Mouse (Mus musculus) forebrain, embryonic 12.5 days (tissue): ENCODE data around the gene Anxa5. TPM values are rescaled to one million over a fixed set of nuclear protein-coding genes. Genes with fewer than 3 reads are reported as not detected.

Source experiments
- ATAC-seq: fragments of 200-750 bp; cut with Nextera tagmentation; 2 replicates; pipeline ENCODE4 v1.8.0; 2017; ENCODE audit warnings: moderate TSS enrichment; ENCODE audit not compliant: low FRiP score
- H3K27ac ChIP-seq: fragments of 300-500 bp; sonication (generic); 2 replicates; pipeline ENCODE4 v1.5.1; 2016; ENCODE audit warnings: mild to moderate bottlenecking
- H3K27me3 ChIP-seq: fragments of 300-500 bp; sonication (generic); 2 replicates; pipeline ENCODE4 v1.6.1; 2016; ENCODE audit warnings: mild to moderate bottlenecking
- H3K36me3 ChIP-seq: fragments of 300-500 bp; sonication (generic); replicated peaks from 2 replicates; pipeline ENCODE4 v1.6.1; 2016; ENCODE audit warnings: mild to moderate bottlenecking
- H3K4me1 ChIP-seq: fragments of 300-500 bp; sonication (generic); 2 replicates; pipeline ENCODE4 v1.6.1; 2016
- H3K4me2 ChIP-seq: fragments of 300-500 bp; sonication (generic); 2 replicates; pipeline ENCODE4 v1.6.1; 2016; ENCODE audit warnings: mild to moderate bottlenecking, moderate library complexity
- H3K4me3 ChIP-seq: fragments of 300-500 bp; sonication (generic); replicated peaks from 2 replicates; pipeline ENCODE4 v1.5.1; 2016; ENCODE audit warnings: mild to moderate bottlenecking
- H3K9ac ChIP-seq: fragments of 300-500 bp; sonication (generic); 2 replicates; pipeline ENCODE4 v1.6.1; 2016; ENCODE audit warnings: mild to moderate bottlenecking
- H3K9me3 ChIP-seq: fragments of 300-500 bp; sonication (generic); 2 replicates; pipeline ENCODE4 v1.6.1; 2016
- WGBS: fragments of 180-500 bp; shearing (Covaris S2); methylation state at CpG from one replicate; pipeline ENCODE4 v1.1.7; 2016; 5-methylcytosine and 5-hydroxymethylcytosine counted together
- polyA plus RNA-seq: library from polyadenylated mRNA; unstranded; fragments of >200 nt; fragmentation: Nextera tagmentation; extraction: Ambion mirVana; gene quantifications from 2 replicates; pipeline ENCODE4 v1.2.1, GENCODE M21; 2016

The Anxa5 gene
- polyA plus RNA-seq, 1 experiment from 2014 or later, result 75.3 TPM

DNA sequence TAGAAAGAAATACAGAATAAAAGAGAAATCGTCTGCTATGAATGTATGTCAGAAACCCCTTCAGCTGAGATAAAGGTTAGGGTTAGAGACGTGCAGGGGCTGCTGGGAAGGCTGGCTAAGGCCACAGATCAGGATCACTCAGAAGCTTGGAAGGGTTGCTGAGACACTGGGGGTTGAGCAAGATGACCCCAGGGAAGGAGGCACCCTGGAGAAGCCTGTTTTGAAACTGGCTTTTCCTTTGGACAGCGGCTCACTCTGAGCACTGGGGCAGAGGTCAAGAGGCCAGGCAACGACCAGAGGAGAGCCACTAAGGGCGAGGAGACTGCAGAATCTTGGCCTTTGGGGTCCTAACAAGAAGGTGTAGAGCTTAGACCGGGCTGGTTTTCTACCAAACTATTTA lies 10.5 kb upstream of the Anxa5 start:
- WGBS, result 59% methylated on average over 6 of the region's 6 CpGs
- Histone ChIP-seq H3K27me3 (no peaks in the 10 kb centered on the region), H3K9ac (no peak overlapping the region), H3K4me1 (peaks cover 15% of the 10 kb centered on the region), H3K36me3 (no peaks in the 10 kb centered on the region), H3K9me3 (no peaks in the 10 kb centered on the region), H3K4me3 (no peak overlapping the region), H3K4me2 (no peak overlapping the region), H3K27ac (no peak overlapping the region)
- ATAC-seq, result no peak

DNA sequence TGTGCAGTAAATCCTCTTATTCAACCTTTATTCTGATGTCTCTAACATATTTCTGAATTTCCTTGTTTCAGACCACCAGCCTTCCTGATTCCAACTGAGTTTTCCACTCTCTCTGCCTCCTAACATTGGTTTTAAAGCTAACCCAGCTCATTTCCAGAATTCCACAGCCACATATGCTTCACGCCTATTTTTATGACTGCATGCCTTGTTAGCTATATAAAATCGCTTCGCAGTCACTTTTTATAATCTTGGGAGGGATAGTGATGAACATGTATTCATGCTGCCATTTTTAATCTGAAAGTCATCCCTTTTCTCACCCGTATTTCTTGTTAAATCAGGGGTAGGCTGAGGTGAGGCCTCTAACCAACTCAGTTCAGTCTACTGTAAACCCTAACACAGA lies 8.6 kb upstream of the Anxa5 start:
- Histone ChIP-seq H3K36me3 (no peaks in the 10 kb centered on the region), H3K27me3 (no peaks in the 10 kb centered on the region), H3K4me1 (peaks cover 19% of the 10 kb centered on the region), H3K4me2 (no peak overlapping the region), H3K9me3 (no peaks in the 10 kb centered on the region), H3K4me3 (no peak overlapping the region), H3K9ac (no peak overlapping the region), H3K27ac (no peak overlapping the region)
- 89% methylated on average over 4 of the region's 4 CpGs for WGBS
- ATAC-seq, result no peak

DNA sequence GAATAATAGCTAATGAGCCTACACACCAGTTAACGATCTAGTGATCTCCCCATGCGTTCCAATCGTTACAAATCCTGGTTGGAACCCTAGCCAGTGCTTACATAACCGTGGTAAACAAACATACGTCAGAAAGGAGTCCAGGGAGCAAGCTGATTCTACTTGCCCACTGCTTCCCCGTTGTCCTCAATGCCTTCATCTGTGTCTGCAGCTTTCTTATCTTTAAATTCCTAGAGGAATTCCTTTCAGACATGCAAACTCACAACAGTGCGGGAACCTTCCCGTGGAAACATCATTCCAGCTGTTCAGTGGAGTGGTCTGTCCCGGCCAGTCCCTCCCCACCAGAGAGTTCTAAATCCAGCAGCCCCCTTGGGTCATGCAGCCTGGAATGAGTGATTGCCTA lies 7.2 kb upstream of the Anxa5 start:
- Histone ChIP-seq H3K27ac (no peak overlapping the region), H3K9me3 (no peaks in the 10 kb centered on the region), H3K36me3 (no peaks in the 10 kb centered on the region), H3K4me2 (no peak overlapping the region), H3K4me3 (no peak overlapping the region), H3K9ac (no peak overlapping the region), H3K4me1 (peaks cover 26% of the 10 kb centered on the region), H3K27me3 (no peaks in the 10 kb centered on the region)
- WGBS, result 25% methylated on average over 9 of the region's 9 CpGs
- no peak for ATAC-seq

DNA sequence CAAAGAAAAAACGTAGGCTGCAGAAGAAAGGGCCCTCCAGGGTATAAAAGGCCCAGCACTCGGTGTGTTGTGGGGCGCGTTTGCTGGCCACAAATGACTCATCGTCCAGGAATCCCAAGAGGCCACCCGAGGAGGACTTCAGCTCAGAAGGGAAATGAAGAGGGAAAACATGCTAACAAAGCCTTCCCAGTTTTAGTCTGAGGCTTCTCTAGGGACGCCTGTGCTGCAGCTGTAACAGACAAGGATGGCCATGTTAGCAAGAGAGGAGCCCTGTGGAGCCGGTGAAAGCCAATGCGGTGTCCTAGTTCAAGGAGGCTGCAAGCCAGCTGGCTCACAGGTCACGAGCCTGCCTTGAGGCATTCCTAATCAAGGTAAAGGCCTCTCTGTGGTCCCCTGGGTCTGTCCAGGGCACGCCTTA lies 6.1 kb upstream of the Anxa5 start:
- Histone ChIP-seq H3K4me3 (no peak overlapping the region), H3K9ac (0 out of 2 replicates have a peak overlapping the region, but pooled peaks have one; percentile 25), H3K27me3 (no peaks in the 10 kb centered on the region), H3K4me1 (peaks cover 27% of the 10 kb centered on the region), H3K9me3 (no peaks in the 10 kb centered on the region), H3K27ac (peak overlapping the region; percentile 91), H3K36me3 (no peaks in the 10 kb centered on the region), H3K4me2 (peak overlapping the region; percentile 24; the same call in 1 of the 2 replicates)
- WGBS, result 2% methylated on average over 11 of the region's 11 CpGs
- peak; percentile 87 for ATAC-seq

DNA sequence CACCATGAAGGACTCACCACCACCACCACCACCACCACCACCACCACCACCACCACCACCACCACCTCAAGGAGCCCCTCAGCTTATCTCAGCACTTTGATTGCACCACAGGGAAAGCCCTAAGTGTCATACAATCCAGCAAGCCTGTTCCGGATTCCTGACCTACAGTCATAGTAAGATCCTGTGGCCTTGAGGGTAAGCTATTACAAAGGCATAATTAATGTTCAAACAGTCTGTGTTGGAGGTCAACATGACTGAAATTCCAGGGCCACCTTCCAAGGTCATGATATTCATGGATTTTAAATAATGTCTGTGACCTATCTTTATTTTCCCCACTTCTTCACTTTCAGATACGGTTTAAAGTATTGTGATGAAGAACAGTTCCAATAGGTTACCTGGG lies 4.8 kb upstream of the Anxa5 start:
- H3K27ac ChIP-seq, result 0 out of 2 replicates have a peak overlapping the region, but pooled peaks have one; percentile 54
- H3K4me3 ChIP-seq, result no peak overlapping the region
- ATAC-seq, result no peak
- no peaks in the 10 kb centered on the region for H3K36me3 ChIP-seq
- no peaks in the 10 kb centered on the region; the same call in 1 of the 2 replicates for H3K27me3 ChIP-seq
- no peak overlapping the region for H3K4me2 ChIP-seq
- H3K4me1 ChIP-seq, result peaks cover 36% of the 10 kb centered on the region
- no peak overlapping the region for H3K9ac ChIP-seq
- 41% methylated on average over 2 of the region's 2 CpGs for WGBS
- no peaks in the 10 kb centered on the region for H3K9me3 ChIP-seq

DNA sequence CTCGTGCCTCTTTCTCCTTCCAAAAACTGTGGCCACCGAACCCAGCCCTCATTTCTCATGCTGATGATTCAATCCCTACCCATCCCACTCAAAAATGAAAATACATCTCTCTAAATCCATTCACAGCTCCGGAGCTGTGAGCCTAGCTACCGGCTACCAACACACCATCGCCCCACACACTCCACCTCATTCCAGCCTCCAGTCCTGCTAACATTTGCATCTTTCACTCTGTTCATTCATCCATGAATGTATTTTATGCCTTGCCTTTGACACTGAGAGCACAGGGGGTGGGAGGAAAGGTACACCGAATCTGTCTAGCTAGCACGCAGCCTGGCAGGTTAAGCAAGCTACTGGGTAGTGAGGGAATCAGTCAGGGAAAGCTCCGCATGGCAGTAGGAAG lies 3.1 kb upstream of the Anxa5 start:
- H3K4me2 ChIP-seq, result no peak overlapping the region
- H3K27ac ChIP-seq, result no peak overlapping the region
- H3K4me1 ChIP-seq, result peaks cover 41% of the 10 kb centered on the region
- ATAC-seq, result no peak
- no peaks in the 10 kb centered on the region for H3K9me3 ChIP-seq
- no peaks in the 10 kb centered on the region for H3K36me3 ChIP-seq
- H3K9ac ChIP-seq, result no peak overlapping the region
- 47% methylated on average over 8 of the region's 8 CpGs for WGBS
- H3K4me3 ChIP-seq, result no peak overlapping the region
- no peaks in the 10 kb centered on the region; the same call in 1 of the 2 replicates for H3K27me3 ChIP-seq

DNA sequence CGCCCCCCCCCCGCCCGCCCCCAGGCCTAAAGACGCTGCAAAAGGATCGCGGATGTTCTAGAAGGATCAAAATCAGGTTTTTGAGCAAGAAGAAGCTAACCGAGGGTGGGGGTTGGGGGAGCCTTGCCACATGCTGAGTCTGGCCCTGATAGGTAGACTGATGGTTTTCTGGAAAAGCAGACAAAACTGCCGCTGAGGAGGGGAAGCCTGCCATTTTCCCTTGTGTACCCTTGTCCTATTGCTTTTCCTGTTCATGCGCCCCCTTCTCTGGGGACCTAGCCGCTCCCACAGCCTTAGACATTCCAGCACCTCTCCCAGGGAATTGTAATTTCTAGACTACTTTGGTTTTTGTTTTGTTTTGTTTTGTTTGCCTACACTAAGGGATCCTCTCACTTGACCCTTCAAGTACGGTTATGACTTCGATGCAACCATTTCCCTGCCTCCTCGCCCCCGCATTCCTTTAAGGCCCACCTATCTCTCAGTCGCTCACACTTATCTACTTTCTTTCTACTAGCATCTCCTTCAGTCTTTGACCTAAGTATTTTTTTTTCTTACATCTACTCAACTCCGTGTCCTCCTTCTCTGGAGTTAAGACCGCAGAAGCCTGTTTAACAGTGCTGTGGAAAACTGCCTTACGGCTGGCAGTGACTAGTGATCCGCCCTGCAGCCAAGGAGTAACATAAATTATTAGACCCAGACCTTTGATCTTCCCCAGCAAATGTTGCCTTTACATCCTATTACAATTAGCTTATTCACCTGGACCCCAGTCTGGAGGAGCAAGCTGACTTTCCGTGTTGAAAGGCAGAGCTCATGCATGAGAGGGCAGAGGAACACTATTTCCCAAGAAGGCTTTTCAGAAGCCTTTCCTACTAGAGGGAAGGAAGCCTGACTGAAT lies 814 bp upstream of the Anxa5 start:
- Histone ChIP-seq H3K27me3 (no peaks in the 10 kb centered on the region; the same call in 1 of the 2 replicates), H3K4me3 (peak overlapping the region; percentile 53), H3K4me1 (peaks cover 27% of the 10 kb centered on the region), H3K9me3 (no peaks in the 10 kb centered on the region), H3K27ac (no peak overlapping the region), H3K4me2 (peak overlapping the region; percentile 70), H3K36me3 (no peaks in the 10 kb centered on the region), H3K9ac (peak overlapping the region; percentile 58)
- WGBS, result 37% methylated on average over 20 of the region's 20 CpGs
- no peak for ATAC-seq

DNA sequence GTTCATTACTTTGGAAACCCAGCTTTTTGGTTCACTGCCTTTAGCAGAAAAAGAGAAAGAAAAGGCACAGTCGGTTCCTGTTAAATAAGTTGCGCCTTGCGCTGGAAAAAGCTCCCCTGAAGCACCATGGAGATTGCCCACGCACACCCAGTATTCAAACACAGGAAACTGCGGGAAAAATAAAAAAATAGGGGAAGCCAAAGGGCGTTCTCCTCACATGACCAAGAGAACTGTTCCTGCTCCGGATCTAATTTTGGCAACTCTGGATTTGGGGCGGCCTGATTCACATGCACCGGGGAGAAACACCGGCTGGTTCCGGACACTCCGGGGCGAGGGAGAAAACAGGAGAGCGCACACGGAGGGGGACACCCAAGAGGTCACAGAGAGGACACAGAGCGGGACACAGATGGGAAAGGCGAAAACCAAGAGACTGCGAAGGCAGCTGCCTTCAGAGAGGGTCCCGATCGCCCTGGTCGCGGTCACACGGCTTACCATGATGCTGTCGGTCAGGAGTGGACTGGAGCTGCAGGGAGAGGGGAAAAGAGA lies 683 bp downstream of the Anxa5 start:
- H3K27ac ChIP-seq, result peak overlapping the region; percentile 1; the same call in 1 of the 2 replicates
- 3% methylated on average over 24 of the region's 24 CpGs for WGBS
- H3K27me3 ChIP-seq, result no peaks in the 10 kb centered on the region; the same call in 1 of the 2 replicates
- ATAC-seq, result peak; percentile 49
- no peaks in the 10 kb centered on the region for H3K9me3 ChIP-seq
- H3K4me3 ChIP-seq, result peak overlapping the region; percentile 53
- peaks cover 22% of the 10 kb centered on the region for H3K4me1 ChIP-seq
- H3K36me3 ChIP-seq, result no peaks in the 10 kb centered on the region
- peak overlapping the region; percentile 70 for H3K4me2 ChIP-seq
- H3K9ac ChIP-seq, result peak overlapping the region; percentile 58

DNA sequence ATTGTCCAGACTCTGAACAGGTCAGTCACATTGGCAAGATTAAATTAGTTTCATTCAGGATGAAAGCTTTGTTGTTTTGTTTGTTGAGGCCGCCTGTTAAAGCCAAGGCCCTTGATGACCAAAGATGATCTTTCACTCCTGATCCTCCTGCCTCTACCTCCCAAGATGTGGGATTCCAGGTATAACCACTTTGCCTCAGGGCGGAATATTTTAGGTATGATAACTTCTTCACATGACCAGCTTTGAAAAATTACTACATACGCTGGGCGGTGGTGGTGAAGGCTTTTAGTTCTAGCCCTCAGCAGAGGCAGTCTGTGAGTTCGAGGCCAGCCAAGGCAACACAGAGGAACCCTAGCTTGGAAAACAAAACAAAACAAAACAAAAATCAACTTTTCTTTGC lies 1.3 kb downstream of the Anxa5 start:
- peaks cover 22% of the 10 kb centered on the region for H3K4me1 ChIP-seq
- no peak overlapping the region for H3K27ac ChIP-seq
- H3K4me3 ChIP-seq, result no peak overlapping the region
- H3K4me2 ChIP-seq, result peak overlapping the region; percentile 70
- WGBS, result 77% methylated on average over 5 of the region's 5 CpGs
- no peaks in the 10 kb centered on the region for H3K9me3 ChIP-seq
- no peaks in the 10 kb centered on the region for H3K36me3 ChIP-seq
- no peak for ATAC-seq
- H3K27me3 ChIP-seq, result no peaks in the 10 kb centered on the region; the same call in 1 of the 2 replicates
- H3K9ac ChIP-seq, result no peak overlapping the region

DNA sequence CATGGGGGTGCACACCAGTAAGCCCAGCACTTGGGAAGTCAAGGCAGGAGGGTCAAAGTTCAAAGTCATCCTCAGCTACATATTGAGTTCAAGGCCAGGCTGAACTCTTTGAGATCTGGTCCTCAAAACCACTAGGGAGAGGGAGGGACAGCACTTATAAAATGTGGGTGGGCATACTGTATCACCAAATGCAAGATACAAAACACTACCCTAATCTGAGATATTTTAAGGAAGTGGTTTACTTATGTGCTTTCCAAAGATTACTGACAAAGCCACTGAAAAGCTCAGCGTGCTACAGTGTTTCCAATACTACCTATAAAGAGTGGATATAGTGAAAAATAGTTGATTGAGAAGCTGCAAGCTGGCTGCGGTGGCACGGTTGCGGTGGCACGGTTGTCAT lies 2.5 kb downstream of the Anxa5 start:
- H3K4me3 ChIP-seq, result no peak overlapping the region
- H3K36me3 ChIP-seq, result no peaks in the 10 kb centered on the region
- H3K4me1 ChIP-seq, result peaks cover 15% of the 10 kb centered on the region
- no peak for ATAC-seq
- H3K4me2 ChIP-seq, result no peak overlapping the region
- H3K27ac ChIP-seq, result no peak overlapping the region
- no peaks in the 10 kb centered on the region for H3K9me3 ChIP-seq
- WGBS, result 92% methylated on average over 5 of the region's 5 CpGs
- no peak overlapping the region for H3K9ac ChIP-seq
- no peaks in the 10 kb centered on the region; the same call in 1 of the 2 replicates for H3K27me3 ChIP-seq

DNA sequence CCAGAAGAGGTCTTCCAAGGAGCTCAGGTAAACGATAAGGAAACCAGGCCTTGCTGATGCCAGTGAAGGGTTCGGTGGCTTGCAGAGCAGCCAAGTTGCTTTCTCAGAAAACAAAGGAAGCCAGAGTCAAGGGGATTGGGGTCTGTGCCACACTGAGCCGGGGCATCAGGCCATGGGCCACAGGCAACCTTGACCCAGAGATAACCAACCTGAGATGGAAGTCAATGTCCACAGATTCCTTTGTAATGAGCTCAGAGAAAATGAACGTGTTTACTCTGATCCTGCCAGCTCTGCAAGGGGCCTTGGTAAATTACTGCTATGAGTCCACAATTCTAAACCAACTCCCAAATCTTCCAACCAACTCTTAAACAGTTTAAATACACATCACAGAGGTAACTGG lies 3.8 kb downstream of the Anxa5 start:
- Histone ChIP-seq H3K4me2 (no peak overlapping the region), H3K36me3 (no peaks in the 10 kb centered on the region), H3K27me3 (no peaks in the 10 kb centered on the region; the same call in 1 of the 2 replicates), H3K9me3 (no peaks in the 10 kb centered on the region), H3K4me1 (peaks cover 15% of the 10 kb centered on the region), H3K27ac (no peak overlapping the region), H3K4me3 (no peak overlapping the region), H3K9ac (no peak overlapping the region)
- 83% methylated on average over 4 of the region's 4 CpGs for WGBS
- no peak for ATAC-seq

DNA sequence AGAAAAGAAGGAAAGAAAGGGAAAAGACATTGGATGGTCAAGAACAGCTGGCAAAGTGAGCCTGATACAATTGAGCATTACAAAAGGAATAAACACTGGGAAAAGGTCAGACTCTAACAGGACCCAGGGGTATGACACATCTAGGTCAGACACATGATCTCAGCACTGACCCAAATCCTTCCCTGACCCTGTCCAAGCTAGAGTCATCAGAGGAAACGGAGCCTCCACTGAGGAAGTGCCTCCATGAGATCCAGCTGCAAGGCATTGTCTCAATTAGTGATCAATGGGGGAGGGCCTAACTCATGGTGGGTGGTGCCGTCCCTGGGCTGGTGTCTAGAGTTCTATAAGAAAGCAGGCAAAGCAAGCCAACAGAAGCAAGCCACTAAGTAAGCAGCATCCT lies 6.8 kb downstream of the Anxa5 start:
- Histone ChIP-seq H3K27ac (no peak overlapping the region), H3K4me3 (no peak overlapping the region), H3K9ac (no peak overlapping the region), H3K4me2 (no peak overlapping the region), H3K9me3 (no peaks in the 10 kb centered on the region), H3K36me3 (no peaks in the 10 kb centered on the region), H3K27me3 (no peaks in the 10 kb centered on the region), H3K4me1 (no peaks in the 10 kb centered on the region)
- 57% methylated on average over 2 of the region's 2 CpGs for WGBS
- ATAC-seq, result no peak
